Mouse (Mus musculus) embryonic facial prominence, embryonic 15.5 days (tissue): ENCODE measurements around the gene Dyrk1a. TPM values are rescaled to one million over a fixed set of nuclear protein-coding genes. Genes with fewer than 3 reads are reported as not detected.

ENCODE experiments used
- ATAC-seq: fragments of 200-750 bp; cut with Nextera tagmentation; 2 replicates; pipeline ENCODE4 v1.8.0; 2017; ENCODE audit warnings: low read depth, moderate TSS enrichment; ENCODE audit not compliant: insufficient number of reproducible peaks, low FRiP score, low TSS enrichment
- H3K27ac ChIP-seq: fragments of 300-500 bp; sonication (generic); replicated peaks from 2 replicates; pipeline ENCODE4 v1.5.1; 2015; ENCODE audit warnings: mild to moderate bottlenecking, inconsistent platforms
- H3K27me3 ChIP-seq: fragments of 300-500 bp; sonication (generic); 2 replicates; pipeline ENCODE4 v1.6.1; 2015; ENCODE audit warnings: inconsistent platforms
- H3K36me3 ChIP-seq: fragments of 300-500 bp; sonication (generic); 2 replicates; pipeline ENCODE4 v1.6.1; 2015; ENCODE audit warnings: mild to moderate bottlenecking, inconsistent platforms
- H3K4me1 ChIP-seq: fragments of 300-500 bp; sonication (generic); 2 replicates; pipeline ENCODE4 v1.6.1; 2015; ENCODE audit warnings: inconsistent platforms
- H3K4me2 ChIP-seq: fragments of 300-500 bp; sonication (generic); replicated peaks from 2 replicates; pipeline ENCODE4 v1.6.1; 2015; ENCODE audit warnings: mild to moderate bottlenecking, inconsistent platforms
- H3K4me3 ChIP-seq: fragments of 300-500 bp; sonication (generic); replicated peaks from 2 replicates; pipeline ENCODE4 v1.5.1; 2015; ENCODE audit warnings: mild to moderate bottlenecking, inconsistent platforms
- H3K9ac ChIP-seq: fragments of 300-500 bp; sonication (generic); 2 replicates; pipeline ENCODE4 v1.6.1; 2015; ENCODE audit warnings: inconsistent platforms
- H3K9me3 ChIP-seq: fragments of 300-500 bp; sonication (generic); replicated peaks from 2 replicates; pipeline ENCODE4 v1.6.1; 2016; ENCODE audit warnings: inconsistent platforms
- WGBS: fragments of 180-500 bp; shearing (Covaris S2); methylation state at CpG from one replicate; pipeline ENCODE4 v1.1.7; 2015; 5-methylcytosine and 5-hydroxymethylcytosine counted together
- polyA plus RNA-seq: library from polyadenylated mRNA; unstranded; fragments of >200 nt; fragmentation: Nextera tagmentation; extraction: Ambion mirVana; gene quantifications from 2 replicates; pipeline ENCODE4 v1.2.1, GENCODE M21; 2015

Dyrk1a gene
- polyA plus RNA-seq, 1 experiment from 2014 or later, result 9.1 TPM

DNA sequence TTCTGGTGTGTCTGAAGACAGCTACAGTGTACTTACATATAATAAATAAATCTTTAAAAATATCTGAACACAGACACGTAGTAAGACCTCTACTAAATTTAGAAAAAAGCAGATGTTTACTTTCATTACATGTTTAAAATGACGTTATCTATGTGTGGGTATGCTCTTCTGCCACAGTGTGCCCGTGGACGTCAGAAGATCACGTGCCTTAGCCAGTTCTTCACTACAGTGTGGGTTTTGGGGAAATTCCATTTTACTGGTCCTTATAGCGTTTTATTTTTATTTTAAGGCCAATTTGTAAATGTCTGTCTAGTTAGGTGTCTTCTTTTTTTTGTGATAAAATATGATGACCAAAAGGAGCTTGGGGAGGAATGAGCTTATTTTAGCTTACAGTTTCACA is 47.4 kb downstream of the Dyrk1a start:
- H3K4me3 ChIP-seq, result no peak overlapping the region
- no peak overlapping the region for H3K27ac ChIP-seq
- H3K4me1 ChIP-seq, result peaks cover 19% of the 10 kb centered on the region
- no peak overlapping the region for H3K9ac ChIP-seq
- 90% methylated on average over 6 of the region's 6 CpGs for WGBS
- peaks cover 3% of the 10 kb centered on the region; the same call in 1 of the 2 replicates for H3K36me3 ChIP-seq
- no peaks in the 10 kb centered on the region for H3K9me3 ChIP-seq
- ATAC-seq, result no peak
- no peak overlapping the region for H3K4me2 ChIP-seq
- no peaks in the 10 kb centered on the region for H3K27me3 ChIP-seq

DNA sequence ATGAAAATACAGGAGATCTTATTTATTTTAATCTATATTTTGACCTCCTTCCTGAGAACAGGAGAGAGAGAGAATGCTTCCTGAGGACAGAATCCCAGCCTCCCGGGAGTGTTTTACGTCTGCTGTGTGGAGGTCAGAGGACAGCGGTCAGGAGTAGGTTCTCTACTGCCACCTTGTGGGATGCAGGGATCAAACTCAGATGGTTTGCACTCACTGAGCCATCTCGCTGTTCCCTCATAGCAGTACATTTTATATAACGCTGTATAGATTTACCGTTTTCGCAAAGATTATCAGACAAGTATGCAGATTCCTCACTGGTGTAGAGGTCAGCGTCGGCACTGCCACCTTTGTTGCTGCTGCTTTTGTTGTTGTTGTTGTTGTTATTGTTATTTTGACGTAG is 48.7 kb downstream of the Dyrk1a start:
- Histone ChIP-seq H3K36me3 (peaks cover 3% of the 10 kb centered on the region; the same call in 1 of the 2 replicates), H3K4me2 (no peak overlapping the region), H3K27ac (no peak overlapping the region), H3K9ac (no peak overlapping the region), H3K4me3 (no peak overlapping the region), H3K4me1 (peaks cover 19% of the 10 kb centered on the region), H3K27me3 (no peaks in the 10 kb centered on the region), H3K9me3 (no peaks in the 10 kb centered on the region)
- no peak for ATAC-seq
- WGBS, result 55% methylated on average over 10 of the region's 10 CpGs

DNA sequence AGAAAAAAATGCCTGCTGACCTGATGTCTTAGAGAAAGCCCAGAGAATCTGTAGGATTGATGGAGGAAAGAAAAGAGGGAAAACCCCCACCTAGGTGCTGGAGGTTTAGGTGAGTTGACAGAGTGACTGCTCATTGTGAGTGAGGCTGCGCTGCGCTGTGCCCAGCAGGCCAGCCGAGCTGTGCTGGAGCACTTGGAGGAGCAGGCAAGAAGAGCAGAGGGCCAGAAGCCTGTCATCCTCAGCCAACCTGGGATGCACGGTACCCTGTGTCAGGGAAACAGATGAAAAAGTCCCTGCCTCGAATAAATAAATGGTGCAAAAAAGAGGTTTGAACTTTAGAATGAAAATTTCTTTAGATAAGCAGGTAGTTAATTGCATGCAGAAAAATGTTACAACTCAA is 49.5 kb downstream of the Dyrk1a start:
- no peak overlapping the region for H3K27ac ChIP-seq
- no peak overlapping the region for H3K9ac ChIP-seq
- no peak overlapping the region for H3K4me3 ChIP-seq
- no peak for ATAC-seq
- H3K9me3 ChIP-seq, result no peaks in the 10 kb centered on the region
- H3K27me3 ChIP-seq, result no peaks in the 10 kb centered on the region
- H3K4me1 ChIP-seq, result peaks cover 13% of the 10 kb centered on the region
- 87% methylated on average over 5 of the region's 5 CpGs for WGBS
- H3K36me3 ChIP-seq, result peaks cover 3% of the 10 kb centered on the region; the same call in 1 of the 2 replicates
- no peak overlapping the region for H3K4me2 ChIP-seq

DNA sequence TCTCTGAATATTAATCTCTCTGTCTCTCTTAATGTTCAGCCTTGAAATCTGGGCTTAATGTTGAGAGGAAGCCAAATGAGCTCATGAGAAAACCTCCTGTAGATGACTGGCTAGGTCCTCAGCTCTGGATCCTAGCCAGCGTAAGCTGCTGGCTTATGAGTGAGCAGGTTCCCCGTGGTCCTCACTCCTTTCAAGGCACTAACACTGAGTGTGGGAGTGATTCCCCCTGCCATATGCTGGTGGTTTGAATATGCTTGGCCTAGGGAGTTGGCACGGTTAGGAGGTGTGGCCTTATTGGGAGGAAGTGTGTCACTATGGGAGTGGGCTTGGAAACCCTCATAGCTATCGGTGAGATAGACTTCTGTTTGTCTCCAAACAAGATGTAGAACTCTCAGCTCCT is 55.1 kb downstream of the Dyrk1a start:
- Histone ChIP-seq H3K9ac (no peak overlapping the region), H3K27ac (no peak overlapping the region), H3K9me3 (no peaks in the 10 kb centered on the region), H3K36me3 (0 out of 2 replicates have a peak, but pooled peaks cover 5% of the 10 kb centered on the region), H3K27me3 (no peaks in the 10 kb centered on the region), H3K4me2 (no peak overlapping the region), H3K4me1 (peaks cover 15% of the 10 kb centered on the region; the same call in 1 of the 2 replicates), H3K4me3 (no peak overlapping the region)
- no peak for ATAC-seq
- 72% methylated on average over 4 of the region's 4 CpGs for WGBS

DNA sequence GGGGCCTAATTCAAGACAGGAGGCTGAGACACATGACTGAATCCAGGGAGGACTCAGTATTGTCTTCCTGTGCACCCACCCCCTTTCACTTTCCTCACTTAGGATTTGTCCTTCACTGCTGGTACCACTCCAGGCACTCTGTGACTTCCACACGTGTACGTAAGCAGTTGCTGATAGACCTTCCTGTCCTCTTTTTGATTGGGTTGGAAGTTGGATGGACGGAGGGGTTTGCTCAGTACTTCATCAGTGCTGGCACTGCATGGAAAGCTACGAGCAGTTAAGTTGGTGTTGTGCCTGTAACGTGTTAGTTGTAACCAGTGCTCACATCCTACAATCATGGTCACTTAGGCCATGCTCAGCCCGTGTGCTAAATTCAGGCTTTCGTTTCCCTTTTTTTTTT is 55.8 kb downstream of the Dyrk1a start:
- no peak for ATAC-seq
- Histone ChIP-seq H3K27me3 (no peaks in the 10 kb centered on the region), H3K9me3 (no peaks in the 10 kb centered on the region), H3K4me1 (peaks cover 15% of the 10 kb centered on the region; the same call in 1 of the 2 replicates), H3K36me3 (0 out of 2 replicates have a peak, but pooled peaks cover 5% of the 10 kb centered on the region), H3K9ac (no peak overlapping the region), H3K4me2 (no peak overlapping the region), H3K27ac (no peak overlapping the region), H3K4me3 (no peak overlapping the region)
- WGBS, result 94% methylated on average over 7 of the region's 7 CpGs

DNA sequence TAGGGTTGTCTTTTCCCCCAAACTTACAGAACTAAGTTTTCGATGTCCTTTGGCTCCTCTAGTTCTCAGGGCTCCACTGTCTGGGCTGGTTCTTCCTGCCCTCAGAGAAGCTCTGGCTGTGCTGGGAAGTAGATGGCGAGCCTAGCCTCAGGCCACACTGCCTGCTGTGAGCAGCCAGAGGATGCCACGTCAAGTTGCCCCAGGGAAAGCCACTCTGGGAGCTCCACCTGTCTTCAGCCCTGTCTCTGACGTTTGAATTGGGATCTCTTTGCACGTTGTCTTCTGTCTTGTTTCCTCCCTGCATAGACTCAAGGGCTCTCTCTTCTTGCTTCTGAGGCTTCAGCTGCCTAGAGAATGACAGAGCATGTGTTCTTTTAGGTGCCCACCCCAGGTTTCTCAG is 57.9 kb downstream of the Dyrk1a start:
- Histone ChIP-seq H3K27ac (no peak overlapping the region), H3K9ac (no peak overlapping the region), H3K4me3 (no peak overlapping the region), H3K9me3 (no peaks in the 10 kb centered on the region), H3K27me3 (no peaks in the 10 kb centered on the region), H3K4me1 (peaks cover 23% of the 10 kb centered on the region; the same call in 1 of the 2 replicates), H3K4me2 (no peak overlapping the region), H3K36me3 (0 out of 2 replicates have a peak, but pooled peaks cover 5% of the 10 kb centered on the region)
- 37% methylated on average over 5 of the region's 5 CpGs for WGBS
- ATAC-seq, result no peak

DNA sequence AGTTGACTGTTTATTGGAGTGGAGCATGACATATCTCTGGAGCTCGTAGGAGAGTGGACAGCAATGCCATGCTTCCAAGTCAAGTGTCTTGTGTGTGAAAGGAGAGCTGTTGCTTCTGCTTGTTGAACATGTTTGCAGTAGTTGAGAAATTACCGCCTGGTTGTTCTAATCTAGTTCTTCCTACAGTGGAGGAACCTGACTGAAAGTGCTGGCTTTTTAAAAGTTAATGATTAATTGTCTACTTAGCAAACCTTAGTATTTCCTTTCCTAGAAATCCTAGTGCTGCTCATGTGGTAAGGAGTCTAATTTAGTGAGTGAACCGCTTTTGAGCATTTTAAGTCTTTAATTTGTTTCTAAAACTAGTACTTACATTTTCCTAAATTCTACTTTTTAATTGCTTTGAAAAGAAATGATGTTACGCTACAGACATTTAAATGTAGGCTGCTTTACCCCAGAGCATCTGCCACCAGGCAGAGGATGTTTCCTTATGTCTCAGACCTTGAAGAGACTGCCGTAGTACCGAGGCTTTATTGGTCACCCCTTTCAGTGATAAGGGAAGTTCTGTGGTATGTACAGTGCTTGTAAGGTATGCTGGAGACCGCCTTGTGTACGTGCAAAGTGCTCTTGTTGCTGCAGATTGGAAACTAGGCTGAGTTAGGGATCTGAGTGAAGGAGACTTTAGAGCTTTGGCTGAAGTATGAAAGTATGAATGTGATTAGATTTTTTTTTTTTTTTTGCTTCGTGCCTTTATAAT is 59.3 kb downstream of the Dyrk1a start:
- Histone ChIP-seq H3K4me2 (no peak overlapping the region), H3K36me3 (0 out of 2 replicates have a peak, but pooled peaks cover 5% of the 10 kb centered on the region), H3K27me3 (no peaks in the 10 kb centered on the region), H3K27ac (no peak overlapping the region), H3K4me1 (peaks cover 26% of the 10 kb centered on the region; the same call in 1 of the 2 replicates), H3K4me3 (no peak overlapping the region), H3K9me3 (no peaks in the 10 kb centered on the region), H3K9ac (no peak overlapping the region)
- ATAC-seq, result no peak
- WGBS, result 81% methylated on average over 9 of the region's 9 CpGs

DNA sequence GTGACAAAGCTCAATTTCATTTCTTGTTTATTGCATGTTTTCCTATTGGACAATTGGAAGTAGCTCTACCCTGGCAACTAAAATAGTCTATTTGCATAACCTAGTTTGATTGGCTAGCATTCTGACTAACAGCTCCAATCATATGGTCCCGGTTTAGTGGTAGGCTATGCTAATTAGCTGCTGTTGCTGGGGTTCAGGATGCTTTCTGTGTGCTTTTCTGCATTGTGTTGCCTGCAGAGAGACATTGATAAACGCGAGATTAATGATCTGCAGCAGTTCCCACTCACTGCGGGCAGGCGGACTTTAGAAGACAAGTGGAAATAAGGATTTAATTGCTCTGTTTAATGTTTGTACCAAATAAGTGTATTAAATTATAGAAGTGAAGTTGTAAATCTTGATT is 62.2 kb downstream of the Dyrk1a start:
- H3K27ac ChIP-seq, result 0 out of 2 replicates have a peak overlapping the region, but pooled peaks have one; percentile 51
- H3K36me3 ChIP-seq, result no peaks in the 10 kb centered on the region
- H3K4me1 ChIP-seq, result 0 out of 2 replicates have a peak, but pooled peaks cover 18% of the 10 kb centered on the region
- H3K4me3 ChIP-seq, result no peak overlapping the region
- no peak overlapping the region for H3K9ac ChIP-seq
- H3K27me3 ChIP-seq, result no peaks in the 10 kb centered on the region
- WGBS, result 12% methylated on average over 5 of the region's 5 CpGs
- H3K9me3 ChIP-seq, result no peaks in the 10 kb centered on the region
- ATAC-seq, result peak; percentile 92
- H3K4me2 ChIP-seq, result 0 out of 2 replicates have a peak overlapping the region, but pooled peaks have one; percentile 19

DNA sequence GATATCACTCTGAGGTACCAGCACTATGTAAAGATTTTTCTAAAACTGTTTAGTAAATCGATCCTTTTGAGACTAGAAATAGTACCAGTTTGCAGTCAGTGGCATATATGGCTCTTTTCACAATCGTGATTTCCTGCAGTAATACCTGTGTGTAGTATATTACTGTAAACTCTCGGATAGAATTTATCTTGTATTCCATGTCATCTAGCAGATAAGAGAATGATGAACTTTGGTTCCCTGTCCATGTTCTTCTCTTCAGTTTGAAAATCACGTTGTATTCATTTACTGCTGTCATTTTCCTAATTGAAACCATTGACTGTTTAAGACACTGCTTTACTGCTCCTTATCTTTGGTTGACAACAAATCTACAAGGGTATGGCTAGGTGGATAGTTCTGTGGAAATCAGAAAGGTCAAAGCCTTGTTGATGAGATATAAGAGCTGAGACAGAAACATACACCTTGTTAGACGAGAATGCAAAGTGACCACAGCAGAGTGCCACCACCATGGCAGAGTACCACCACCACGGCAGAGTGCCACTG is 62.7 kb downstream of the Dyrk1a start:
- no peak overlapping the region for H3K27ac ChIP-seq
- no peak overlapping the region for H3K4me3 ChIP-seq
- no peak overlapping the region for H3K9ac ChIP-seq
- H3K27me3 ChIP-seq, result no peaks in the 10 kb centered on the region
- 0 out of 2 replicates have a peak, but pooled peaks cover 19% of the 10 kb centered on the region for H3K4me1 ChIP-seq
- H3K4me2 ChIP-seq, result no peak overlapping the region
- H3K9me3 ChIP-seq, result no peaks in the 10 kb centered on the region
- WGBS, result 65% methylated on average over 6 of the region's 6 CpGs
- H3K36me3 ChIP-seq, result no peaks in the 10 kb centered on the region
- no peak for ATAC-seq

DNA sequence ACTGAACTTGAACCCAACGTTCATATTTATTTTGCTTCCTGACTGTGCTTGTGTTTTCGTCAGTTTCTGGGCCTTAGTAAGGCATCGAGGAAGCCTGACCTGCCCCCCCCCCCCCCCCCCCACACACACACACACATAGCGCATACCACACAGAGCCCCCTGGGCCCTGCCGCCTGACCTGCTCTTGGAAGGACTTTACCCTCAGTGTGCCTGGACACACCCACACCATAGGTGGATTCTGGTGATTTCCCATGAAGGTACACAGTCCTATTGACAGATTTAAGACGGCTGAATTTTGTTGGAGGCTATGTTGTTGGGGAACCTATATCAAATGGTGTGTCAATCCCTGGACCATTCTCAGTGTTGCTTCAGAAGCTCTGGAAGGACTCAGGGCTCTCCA is 63.2 kb downstream of the Dyrk1a start:
- 62% methylated on average over 6 of the region's 6 CpGs for WGBS
- ATAC-seq, result no peak
- H3K4me3 ChIP-seq, result no peak overlapping the region

DNA sequence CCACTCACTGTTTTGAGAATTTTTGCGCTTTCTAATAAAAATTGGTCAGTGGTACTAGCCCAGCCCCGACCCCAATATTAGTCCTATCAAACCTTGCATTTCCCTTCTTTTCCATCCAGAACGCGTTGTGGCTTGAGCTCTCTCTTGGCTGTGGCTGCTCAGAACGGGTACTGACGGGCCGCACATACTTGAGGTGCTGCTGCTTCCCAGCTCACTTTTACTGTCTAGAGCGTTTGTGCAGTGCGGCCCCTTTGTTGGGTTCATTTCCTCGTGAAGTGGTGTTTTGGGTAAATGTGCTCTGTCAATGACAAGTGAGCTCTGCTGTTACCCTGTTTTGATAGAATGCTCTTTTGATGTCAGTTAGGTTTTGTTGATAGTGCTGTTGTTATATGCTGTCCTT is 67.6 kb downstream of the Dyrk1a start:
- no peak overlapping the region for H3K27ac ChIP-seq
- WGBS, result 66% methylated on average over 10 of the region's 10 CpGs
- ATAC-seq, result no peak

More for the DNA sequence above, 63.2 kb downstream of the Dyrk1a start:
- Histone ChIP-seq H3K36me3 (no peaks in the 10 kb centered on the region), H3K27me3 (no peaks in the 10 kb centered on the region), H3K9ac (no peak overlapping the region), H3K4me1 (0 out of 2 replicates have a peak, but pooled peaks cover 15% of the 10 kb centered on the region), H3K27ac (no peak overlapping the region), H3K9me3 (no peaks in the 10 kb centered on the region), H3K4me2 (no peak overlapping the region)

More for the DNA sequence above, 67.6 kb downstream of the Dyrk1a start:
- no peak overlapping the region for H3K4me3 ChIP-seq
- H3K27me3 ChIP-seq, result no peaks in the 10 kb centered on the region
- H3K4me2 ChIP-seq, result no peak overlapping the region
- H3K36me3 ChIP-seq, result no peaks in the 10 kb centered on the region
- no peak overlapping the region for H3K9ac ChIP-seq
- H3K4me1 ChIP-seq, result 0 out of 2 replicates have a peak, but pooled peaks cover 11% of the 10 kb centered on the region
- H3K9me3 ChIP-seq, result no peaks in the 10 kb centered on the region
